Mouse (Mus musculus) Patski (cell line): ENCODE data around the gene Ugt1a2. TPM values are rescaled to one million over a fixed set of nuclear protein-coding genes. Genes with fewer than 3 reads are reported as not detected.

ENCODE experiments used
- ATAC-seq: fragments of 100-300 bp; one replicate; pipeline ENCODE4 v1.8.0; 2021
- CTCF ChIA-PET: fragments of 350-600 bp; sonication (Branson Sonifier 250); formaldehyde crosslinking; loops from one replicate; lab custom pipeline; 2022; ENCODE audit warnings: inconsistent platforms; lab: Charles Lee
- POLR2A ChIA-PET: fragments of 350-600 bp; sonication (Branson Sonifier 250); formaldehyde crosslinking; loops from one replicate; lab custom pipeline; 2022; ENCODE audit warnings: antibody characterized with exemption, inconsistent platforms; lab: Charles Lee
- DNase-seq: peaks from one replicate; pipeline ENCODE4 v3.0.0-alpha.2; 2011; ENCODE audit warnings: low read depth, low spot score
- H3K27me3 ChIP-seq: fragments of 371-371 bp; one replicate; pipeline ENCODE4 v1.5.1; 2021
- CTCF ChIP-seq: fragments of 100-300 bp; IDR thresholded peaks from one replicate; pipeline ENCODE4 v1.5.1; 2021
- in situ Hi-C: fragments of 300-500 bp; cut with MboI; formaldehyde crosslinking; loops from 3 replicates; pipeline ENCODE4 v1.11.1; 2018; ENCODE audit warnings: low pct_unique_long_range_greater_than_20kb, mixed read lengths
- polyA plus RNA-seq: library from polyadenylated mRNA; unstranded; gene quantifications from one replicate; pipeline ENCODE4 v1.2.3, GENCODE M21; 2021

The Ugt1a2 gene
- polyA plus RNA-seq, 1 experiment from 2014 or later = 5.6 TPM

DNA sequence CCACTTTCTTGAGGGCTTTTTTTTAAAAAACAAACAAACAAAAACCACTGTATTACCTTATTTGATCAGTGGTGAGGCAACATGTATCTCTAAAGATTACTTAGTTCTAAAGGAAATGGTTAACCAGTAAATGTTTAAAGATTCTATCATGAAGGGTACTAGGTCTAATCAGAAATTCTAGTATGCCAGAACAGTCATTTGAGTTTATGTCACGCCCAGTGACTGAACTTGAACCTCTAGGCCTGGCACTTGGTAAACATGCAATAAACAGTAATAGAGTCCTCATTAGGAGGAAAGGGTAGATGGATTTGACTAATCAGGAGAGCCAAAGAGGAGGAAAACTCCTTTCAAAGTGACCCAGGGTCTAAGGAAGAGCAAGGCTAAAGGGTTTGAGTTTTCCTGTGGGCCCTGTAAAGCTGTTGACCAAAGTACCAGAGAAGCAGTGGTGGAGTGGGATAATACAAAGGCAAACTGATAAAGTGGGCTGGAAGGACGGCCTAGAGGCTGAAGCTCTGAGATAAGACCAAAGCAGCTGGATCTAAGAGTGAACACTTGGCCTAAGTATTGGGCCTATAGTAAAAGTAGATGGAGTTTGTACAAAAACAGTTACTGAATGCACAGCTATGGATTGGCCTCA, 6.6 kb downstream of the Ugt1a2 start:
- DNase-seq = no peak
- in situ Hi-C loops = no loop called here
- POLR2A ChIA-PET = interaction anchor here (0.6 kb wide), 1 partner anchor 42 kb away, joined by 3 read pairs; no protein-coding TSS in a partner anchor
- TF ChIP-seq CTCF = no peak
- H3K27me3 ChIP-seq = no peaks in the 10 kb centered on the region
- no peak for ATAC-seq
- CTCF ChIA-PET = no interaction called here

DNA sequence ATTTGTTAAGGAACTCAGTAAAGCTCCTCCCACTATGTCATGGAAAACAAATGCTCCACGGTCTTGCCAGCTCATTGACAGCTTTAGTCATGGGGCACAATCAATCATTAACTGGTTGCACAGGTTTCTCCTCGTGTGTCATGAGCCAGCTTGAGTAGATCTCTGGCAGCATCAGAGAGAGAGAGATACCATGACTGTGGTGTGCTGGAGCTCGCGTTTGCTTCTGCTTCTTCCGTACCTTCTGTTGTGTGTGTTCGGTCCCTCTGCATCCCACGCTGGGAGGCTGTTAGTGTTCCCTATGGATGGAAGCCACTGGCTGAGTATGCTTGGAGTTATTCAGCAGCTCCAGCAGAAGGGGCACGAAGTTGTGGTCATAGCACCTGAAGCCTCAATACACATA, 11.4 kb downstream of the Ugt1a2 start, which contains the start of gene Ugt1a1:
Gene Ugt1a1, plus strand, starts transcription at position 148 of the 400 bp plus-strand sequence.
- CTCF ChIA-PET = interaction anchor here (0.8 to 2.5 kb wide), 6 partner anchors 9 to 66 kb away, joined by 3 to 10 read pairs (median 3); partner anchors contain the start of genes Hjurp and Trpm8
- POLR2A ChIA-PET = interaction anchor here (0.7 kb wide), 1 partner anchor 997 kb away, joined by 3 read pairs; no protein-coding TSS in a partner anchor
- ATAC-seq (no peak), DNase-seq (no peak)
- in situ Hi-C loops = no loop called here
- no peak for TF ChIP-seq CTCF
- no peaks in the 10 kb centered on the region for H3K27me3 ChIP-seq

DNA sequence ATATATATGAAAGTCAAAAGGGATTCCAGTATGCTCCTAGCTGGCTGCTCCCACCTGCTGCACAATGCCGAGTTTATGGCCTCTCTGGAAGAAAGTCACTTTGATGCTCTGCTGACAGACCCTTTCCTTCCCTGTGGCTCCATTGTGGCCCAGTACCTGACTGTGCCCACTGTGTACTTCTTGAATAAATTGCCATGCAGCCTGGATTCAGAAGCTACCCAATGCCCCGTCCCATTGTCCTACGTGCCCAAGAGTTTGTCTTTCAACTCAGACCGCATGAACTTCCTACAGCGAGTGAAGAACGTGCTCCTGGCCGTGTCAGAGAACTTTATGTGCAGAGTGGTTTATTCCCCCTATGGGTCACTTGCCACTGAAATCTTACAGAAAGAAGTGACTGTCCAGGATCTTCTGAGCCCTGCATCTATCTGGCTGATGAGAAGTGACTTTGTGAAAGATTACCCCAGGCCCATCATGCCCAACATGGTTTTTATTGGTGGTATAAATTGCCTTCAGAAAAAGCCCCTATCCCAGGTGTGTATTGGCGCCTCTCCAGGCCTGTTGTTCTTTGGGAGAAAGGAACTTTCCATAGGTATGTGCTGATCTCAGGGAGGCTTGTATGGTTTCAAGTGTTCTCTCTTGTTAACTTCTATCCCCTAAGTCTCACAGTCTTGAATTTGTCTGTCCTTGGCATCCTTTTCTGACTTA, 12.1 kb downstream of the Ugt1a2 start:
- no peak for DNase-seq
- CTCF ChIA-PET = interaction anchor here (0.8 to 2.5 kb wide), 6 partner anchors 10 to 65 kb away, joined by 3 to 10 read pairs (median 3); partner anchors contain the start of genes Hjurp and Trpm8
- POLR2A ChIA-PET = no interaction called here
- no peak for ATAC-seq
- in situ Hi-C loops = no loop called here
- TF ChIP-seq CTCF = no peak
- H3K27me3 ChIP-seq = no peaks in the 10 kb centered on the region

DNA sequence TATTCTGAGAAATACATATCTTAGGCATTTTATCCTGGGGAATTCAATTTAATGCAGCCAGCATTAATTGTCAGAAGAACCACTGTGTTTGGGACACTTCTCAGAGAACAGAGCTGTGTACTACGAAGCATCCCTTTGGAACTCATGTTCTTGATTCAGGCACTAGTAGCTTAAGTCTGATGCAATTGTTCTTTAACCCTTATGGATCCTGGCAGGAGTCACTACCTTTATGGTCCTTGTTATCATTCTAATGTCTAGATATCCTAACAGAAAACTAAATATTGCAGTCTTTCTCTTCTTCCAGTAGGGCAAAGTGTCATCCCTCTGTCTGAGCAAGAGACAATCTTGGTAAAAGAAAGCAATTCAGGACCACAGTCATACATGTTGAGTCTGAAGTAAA, 12.7 kb downstream of the Ugt1a2 start:
- CTCF ChIA-PET = interaction anchor here (0.8 to 2.5 kb wide), 5 partner anchors 10 to 65 kb away, joined by 3 to 10 read pairs (median 4); partner anchors contain the start of genes Hjurp and Trpm8
- DNase-seq (no peak), ATAC-seq (no peak)
- H3K27me3 ChIP-seq = no peaks in the 10 kb centered on the region
- POLR2A ChIA-PET = no interaction called here
- TF ChIP-seq CTCF = no peak
- in situ Hi-C loops = no loop called here

DNA sequence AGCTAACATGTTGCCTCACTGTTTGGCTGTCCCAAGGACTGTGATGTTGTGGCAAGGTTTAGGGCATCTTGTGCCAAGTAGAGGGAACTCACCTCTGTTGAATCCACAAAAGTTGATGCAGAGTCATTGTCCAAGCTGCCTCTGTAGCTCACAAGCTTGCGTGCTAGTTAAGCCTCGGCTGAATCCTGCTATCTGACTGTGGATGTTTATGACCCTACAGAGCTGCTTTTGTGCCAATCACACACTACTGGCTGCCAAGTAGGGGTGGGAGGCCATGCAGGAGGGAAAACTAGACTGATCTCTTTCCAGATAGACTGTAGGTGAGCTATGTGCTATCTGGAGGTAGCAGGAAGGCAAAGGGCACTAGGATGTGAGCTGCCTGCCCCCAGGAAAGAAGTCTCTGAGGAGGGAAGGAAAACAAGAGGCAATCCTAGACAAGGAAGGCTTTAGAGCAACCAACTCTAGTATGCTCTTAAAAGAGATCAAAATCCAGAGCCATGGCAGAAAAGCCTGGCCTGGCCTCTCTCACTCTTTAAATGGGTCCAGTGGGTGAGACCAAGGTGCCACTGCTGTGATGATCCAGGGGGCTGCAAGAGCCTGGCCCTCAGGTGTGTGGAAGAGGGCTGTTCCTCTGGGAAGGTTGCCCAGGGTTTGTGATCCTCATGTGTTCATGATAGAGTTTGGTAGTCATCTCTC, 13.5 kb downstream of the Ugt1a2 start:
- CTCF ChIA-PET = interaction anchor here (0.8 to 2.5 kb wide), 5 partner anchors 9 to 64 kb away, joined by 3 to 10 read pairs (median 4); partner anchors contain the start of genes Hjurp and Trpm8

DNA sequence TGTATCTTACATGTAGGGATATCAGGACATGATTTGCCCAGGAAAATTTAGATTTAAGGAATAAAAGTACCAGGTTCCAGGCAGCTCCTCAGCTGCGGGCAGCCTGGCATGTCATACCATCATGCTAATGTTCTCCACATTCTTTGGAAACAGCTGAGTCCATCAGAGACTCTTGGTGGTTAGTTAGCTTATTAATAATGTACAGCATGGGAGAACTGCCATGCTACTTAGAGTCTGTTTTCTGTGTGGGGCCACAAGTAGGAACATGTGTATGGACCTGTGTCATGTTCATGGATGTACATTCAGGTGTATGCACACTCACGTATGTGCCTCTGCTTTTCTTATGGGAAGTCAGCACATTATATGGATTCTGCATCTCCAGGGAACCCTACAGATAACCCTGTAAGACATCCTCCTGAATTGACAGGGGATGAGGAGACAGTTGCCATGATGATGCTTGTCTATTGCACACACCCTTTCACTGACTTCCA, 14.1 kb downstream of the Ugt1a2 start:
- in situ Hi-C loops = no loop called here
- peak; percentile 5 for ATAC-seq
- POLR2A ChIA-PET = no interaction called here
- DNase-seq = no peak
- TF ChIP-seq CTCF = no peak
- CTCF ChIA-PET = interaction anchor here (2.3 to 2.5 kb wide), 2 partner anchors 8 to 64 kb away, joined by 6 to 10 read pairs; partner anchors contain the start of genes Hjurp and Trpm8
- no peaks in the 10 kb centered on the region for H3K27me3 ChIP-seq

More for the DNA sequence above, 13.5 kb downstream of the Ugt1a2 start:
- peak; percentile 18 for ATAC-seq
- no peak for TF ChIP-seq CTCF
- no peaks in the 10 kb centered on the region for H3K27me3 ChIP-seq
- in situ Hi-C loops = no loop called here
- POLR2A ChIA-PET = no interaction called here
- DNase-seq = no peak

DNA sequence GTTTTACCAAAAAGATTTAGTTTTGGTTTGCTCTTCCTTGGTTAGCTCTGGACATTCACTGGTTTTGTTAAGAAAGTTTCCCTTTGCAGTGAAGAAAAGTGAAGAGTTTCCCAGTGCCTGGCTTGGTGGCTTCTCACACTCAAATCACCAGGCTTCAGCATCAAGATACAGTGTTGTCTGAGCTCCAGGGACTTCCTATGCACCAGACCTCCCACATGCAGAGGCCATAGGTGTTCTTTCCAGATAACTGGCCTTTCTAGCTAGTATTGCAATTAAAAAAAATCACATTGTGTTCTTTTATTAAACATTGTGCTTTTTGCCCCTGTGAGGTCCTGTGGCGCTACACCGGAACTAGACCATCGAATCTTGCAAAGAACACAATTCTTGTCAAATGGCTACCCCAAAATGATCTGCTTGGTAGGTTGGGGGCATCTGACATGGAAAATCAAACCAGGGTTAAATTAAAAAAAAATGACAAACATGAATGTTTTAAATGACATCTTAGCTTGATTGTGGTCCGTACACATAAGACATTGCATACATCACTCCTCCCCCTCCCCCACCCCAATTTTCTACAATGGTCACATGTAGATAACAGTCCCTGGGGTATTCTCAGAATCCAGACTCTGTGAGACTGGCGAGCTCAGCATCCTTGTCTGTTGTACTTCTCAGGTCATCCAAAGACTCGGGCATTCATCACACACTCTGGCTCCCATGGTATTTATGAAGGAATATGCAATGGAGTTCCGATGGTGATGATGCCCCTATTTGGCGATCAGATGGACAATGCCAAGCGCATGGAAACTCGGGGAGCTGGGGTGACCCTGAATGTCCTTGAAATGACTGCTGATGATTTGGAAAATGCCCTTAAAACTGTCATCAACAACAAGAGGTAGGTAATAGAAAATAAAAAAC, 15.3 kb downstream of the Ugt1a2 start:
- H3K27me3 ChIP-seq = no peaks in the 10 kb centered on the region
- DNase-seq (no peak), ATAC-seq (no peak)
- POLR2A ChIA-PET = no interaction called here
- CTCF ChIA-PET = interaction anchor here (0.9 to 2.3 kb wide), 3 partner anchors 20 to 62 kb away, joined by 3 to 6 read pairs (median 3); partner anchors contain the start of genes Hjurp and Trpm8
- no peak for TF ChIP-seq CTCF
- in situ Hi-C loops = no loop called here

DNA sequence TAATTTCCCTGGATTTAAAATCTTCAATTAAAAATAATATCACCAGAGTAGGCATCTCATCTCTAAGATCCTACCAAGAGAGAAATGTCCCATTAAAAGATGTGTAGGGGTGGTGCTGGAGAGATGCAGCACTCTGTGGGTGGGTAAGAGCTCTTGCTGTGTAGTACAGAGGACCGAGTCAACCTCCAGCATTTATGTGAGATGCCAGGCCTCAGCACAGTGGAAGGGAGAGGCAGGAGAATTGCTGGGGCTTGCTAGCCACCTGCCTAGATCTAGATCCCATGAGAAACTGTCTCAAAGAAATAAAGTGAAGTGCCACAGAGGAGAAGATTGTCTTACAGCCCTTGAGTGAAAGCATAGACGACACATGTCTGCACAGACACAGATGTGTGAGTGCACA, 16.1 kb downstream of the Ugt1a2 start:
- DNase-seq = no peak
- no peak for ATAC-seq
- H3K27me3 ChIP-seq = no peaks in the 10 kb centered on the region
- no peak for TF ChIP-seq CTCF
- ChIA-PET CTCF (interaction anchor here (2.4 kb wide), 1 partner anchor 8 kb away, joined by 5 read pairs; no protein-coding TSS in a partner anchor), POLR2A (no interaction called here)
- in situ Hi-C loops = no loop called here

DNA sequence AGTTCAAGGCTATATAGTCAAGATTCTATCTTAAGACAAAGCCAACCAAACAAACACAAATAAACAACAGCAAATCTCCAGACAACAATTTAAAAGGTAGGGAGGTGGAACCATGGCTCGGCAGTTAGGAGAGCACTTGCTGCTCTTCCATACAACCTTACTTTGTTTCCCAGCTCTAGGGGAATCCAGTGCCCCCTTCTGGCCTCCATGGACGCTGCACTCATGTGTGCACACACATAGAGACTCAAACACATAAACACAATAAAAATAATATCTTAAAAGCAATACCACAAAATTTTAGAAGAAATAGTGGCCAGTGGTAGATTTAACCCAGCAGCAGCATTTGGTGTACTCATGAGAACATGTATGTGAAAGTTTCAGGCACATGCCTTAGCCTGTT, 16.7 kb downstream of the Ugt1a2 start:
- POLR2A ChIA-PET = interaction anchor here (0.8 kb wide), 1 partner anchor 27 kb away, joined by 3 read pairs; no protein-coding TSS in a partner anchor
- CTCF ChIA-PET = interaction anchor here (2.4 kb wide), 1 partner anchor 9 kb away, joined by 5 read pairs; no protein-coding TSS in a partner anchor
- H3K27me3 ChIP-seq = no peaks in the 10 kb centered on the region
- no peak for DNase-seq
- ATAC-seq = no peak
- in situ Hi-C loops = no loop called here
- peak; percentile 49 for TF ChIP-seq CTCF
